Mouse (Mus musculus) embryonic stem cell, embryonic (primary cell): ENCODE results near the gene Gna12.

Experiments used
- CTCF ChIA-PET, 4 experiments: fragments of 300-600 bp in 2 of 4; fragments of 350-600 bp in 2 of 4; sonication (Branson Sonifier 250); formaldehyde crosslinking; loops; one replicate each; lab custom pipeline; 2022; ENCODE audit warnings: inconsistent platforms in 2 of 4; lab: Charles Lee
- POLR2A ChIA-PET, 4 experiments: fragments of 300-600 bp in 2 of 4; fragments of 350-600 bp in 2 of 4; sonication (Branson Sonifier 250); formaldehyde crosslinking; loops; one replicate each; lab custom pipeline; 2022; ENCODE audit warnings: antibody characterized with exemption in 4 of 4, inconsistent platforms in 1 of 4; lab: Charles Lee

The Gna12 gene

DNA sequence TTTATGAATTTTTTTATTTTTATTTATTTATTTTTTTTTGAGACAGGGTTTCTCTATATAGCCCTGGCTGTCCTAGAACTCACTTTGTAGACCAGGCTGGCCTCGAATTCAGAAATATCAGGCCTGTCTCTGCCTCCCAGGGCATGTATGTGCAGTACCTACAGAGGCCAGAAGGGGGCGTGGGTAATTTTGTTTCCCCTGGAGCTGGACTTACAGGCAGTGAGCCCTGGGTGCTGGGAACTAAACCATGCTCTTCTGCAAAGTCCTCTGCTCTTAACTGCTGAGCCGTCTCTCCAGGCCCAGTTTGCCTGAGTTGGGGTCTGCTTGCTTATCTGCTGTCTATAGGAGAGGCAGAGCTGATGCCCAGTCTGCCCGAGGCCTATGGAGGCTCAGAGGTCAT, 98.0 kb downstream of the Gna12 start:
- ChIA-PET POLR2A (interaction anchor here in 3 of 4 experiments (1.0 to 2.3 kb wide), 4 partner anchors 12 to 27 kb away, joined by 3 to 8 read pairs (median 5); partner anchors contain the start of gene Brat1 (in 1 of the 3)), CTCF (interaction anchor here (0.6 to 2.4 kb wide), 25 partner anchors 8 to 955 kb away, joined by 3 to 38 read pairs (median 3); partner anchors contain the start of genes Amz1 (in 1 of the 4), Brat1 (in 1 of the 4), Chst12 (in 1 of the 4) and Gna12 (in 1 of the 4))

- ChIA-PET POLR2A (interaction anchor here in 1 of 4 experiments (2.3 kb wide), 1 partner anchor 15 kb away, joined by 8 read pairs; no protein-coding TSS in a partner anchor), CTCF (interaction anchor here in 2 of 4 experiments (0.5 to 2.4 kb wide), 8 partner anchors 11 to 745 kb away, joined by 3 to 38 read pairs (median 4); no protein-coding TSS in a partner anchor)
These were observed 99.0 kb downstream of the Gna12 start for GRCm38 (mm10) chr5:140731040-140731797.

DNA sequence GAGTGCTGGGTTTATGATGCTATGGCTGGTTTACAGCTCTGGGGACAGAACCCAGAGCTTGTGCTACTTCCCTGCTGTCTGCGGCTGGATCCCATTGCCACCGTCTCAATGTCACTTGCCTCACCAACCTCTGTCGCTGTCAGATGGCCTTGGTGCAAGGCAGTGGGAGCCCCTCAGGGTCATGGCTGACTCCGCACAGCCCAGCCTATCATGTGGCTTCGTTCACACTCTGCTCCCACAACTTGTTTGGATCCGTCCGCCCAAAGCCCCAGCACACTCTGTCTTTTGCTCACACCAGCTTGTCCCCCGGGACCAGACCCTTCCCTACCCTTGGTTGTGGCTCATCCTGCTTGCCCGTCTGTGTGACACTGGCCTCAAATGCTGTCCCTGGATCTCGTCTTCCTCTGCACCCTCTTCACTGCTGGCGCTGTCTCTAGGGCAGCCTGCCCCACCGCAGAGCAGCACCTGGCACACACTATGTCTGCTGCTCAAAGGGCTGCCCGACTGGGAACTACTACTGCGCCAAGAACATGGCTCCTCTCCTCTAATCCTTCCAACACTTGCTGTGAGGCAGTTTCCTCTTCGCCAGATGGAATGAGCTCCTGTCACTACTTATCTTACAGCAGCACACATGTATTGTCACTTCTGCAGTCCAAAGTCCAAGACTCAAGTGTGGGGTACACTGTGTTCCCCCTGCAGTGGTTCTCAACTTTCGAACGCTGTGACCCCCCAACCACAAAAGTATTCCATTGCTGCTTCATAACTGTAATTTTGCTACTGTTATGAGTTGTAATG, 103.1 kb downstream of the Gna12 start:
- ChIA-PET CTCF (interaction anchor here (0.6 to 2.0 kb wide), 7 partner anchors 9 to 191 kb away, joined by 4 to 8 read pairs (median 5); partner anchors contain the start of gene Brat1 (in 1 of the 4)), POLR2A (interaction anchor here in 2 of 4 experiments (0.6 to 1.5 kb wide), 6 partner anchors 8 to 22 kb away, joined by 3 to 5 read pairs (median 3); partner anchors contain the start of gene Brat1 (in 1 of the 2))

DNA sequence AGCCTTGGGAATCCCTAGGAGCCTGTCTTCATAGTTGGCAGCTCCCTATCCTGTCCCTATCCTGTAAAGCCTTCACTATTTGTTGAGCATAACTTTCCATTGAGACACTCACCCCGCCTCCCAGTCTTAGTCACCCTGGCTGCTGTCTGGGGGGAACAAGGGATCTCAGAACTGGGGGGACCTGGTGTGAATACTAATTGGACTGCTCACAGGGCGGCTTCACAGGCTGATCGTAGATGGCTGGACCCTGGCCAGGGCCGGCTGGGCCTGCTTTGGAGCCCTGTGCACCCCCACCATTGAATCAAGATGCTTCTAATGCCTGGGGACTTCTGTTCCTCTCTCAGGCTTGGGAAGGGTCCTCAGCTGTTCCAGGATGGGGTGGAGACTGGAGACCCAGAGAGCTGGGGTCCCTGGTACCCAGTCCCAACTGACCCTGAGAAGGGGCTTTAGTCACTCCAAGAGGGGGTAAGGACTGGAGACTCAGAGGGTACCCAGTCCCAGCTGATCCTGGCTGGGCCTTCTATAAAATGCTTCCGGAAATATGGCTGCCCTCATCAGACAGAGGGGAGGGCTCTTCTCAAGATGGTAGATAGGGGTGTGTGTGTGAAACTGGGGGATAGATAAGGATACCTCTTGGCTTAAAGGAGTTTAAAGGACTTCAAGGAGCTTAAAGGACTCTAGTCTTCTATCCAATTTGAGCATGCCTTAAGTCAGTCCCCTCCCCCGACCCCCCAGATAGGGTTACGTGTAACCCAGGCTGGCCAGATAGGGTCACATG, 104.0 kb downstream of the Gna12 start:
- ChIA-PET CTCF (interaction anchor here in 3 of 4 experiments (0.6 to 2.0 kb wide), 6 partner anchors 10 to 190 kb away, joined by 4 to 7 read pairs (median 5); partner anchors contain the start of gene Brat1 (in 1 of the 3)), POLR2A (interaction anchor here in 3 of 4 experiments (0.6 to 1.5 kb wide), 6 partner anchors 9 to 23 kb away, joined by 3 to 4 read pairs (median 3); no protein-coding TSS in a partner anchor)

- CTCF ChIA-PET, result interaction anchor here in 2 of 4 experiments (0.9 to 1.0 kb wide), 2 partner anchors 9 to 10 kb away, joined by 3 to 4 read pairs; no protein-coding TSS in a partner anchor
- POLR2A ChIA-PET, result no interaction called here
These were observed 106.4 kb downstream of the Gna12 start, which contains the start of gene Amz1 for GRCm38 (mm10) chr5:140723822-140724221. Gene Amz1 (plus strand): TSS chr5:140724127.

DNA sequence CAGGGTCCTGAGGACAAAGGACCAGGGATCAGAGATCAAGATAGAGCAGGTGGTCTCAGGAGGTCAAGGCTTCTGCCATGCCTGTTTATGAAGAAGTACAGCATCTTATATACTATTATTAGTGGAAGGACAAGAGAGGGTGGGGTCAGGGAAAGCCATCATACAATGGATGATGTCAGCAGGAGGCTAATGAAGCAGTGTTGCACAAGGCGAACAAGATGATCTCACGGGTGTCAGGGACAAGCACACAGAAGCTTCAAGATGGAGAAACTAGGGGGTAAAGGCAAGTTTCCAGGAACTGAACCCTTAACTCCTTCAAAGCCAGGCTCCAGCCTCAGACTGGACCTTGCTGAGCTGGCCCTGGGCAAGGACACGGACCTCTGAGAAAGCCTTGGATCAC, 108.1 kb downstream of the Gna12 start:
- POLR2A ChIA-PET, result interaction anchor here in 1 of 4 experiments (0.8 kb wide), 1 partner anchor 8 kb away, joined by 3 read pairs; no protein-coding TSS in a partner anchor

GRCm38 (mm10) chr5:140720773-140721172, 109.5 kb downstream of the Gna12 start:
- POLR2A ChIA-PET, result no interaction called here
- CTCF ChIA-PET, result no interaction called here

More for the DNA sequence above, 108.1 kb downstream of the Gna12 start:
- CTCF ChIA-PET, result interaction anchor here in 1 of 4 experiments (1.0 kb wide), 1 partner anchor 29 kb away, joined by 3 read pairs; no protein-coding TSS in a partner anchor

DNA sequence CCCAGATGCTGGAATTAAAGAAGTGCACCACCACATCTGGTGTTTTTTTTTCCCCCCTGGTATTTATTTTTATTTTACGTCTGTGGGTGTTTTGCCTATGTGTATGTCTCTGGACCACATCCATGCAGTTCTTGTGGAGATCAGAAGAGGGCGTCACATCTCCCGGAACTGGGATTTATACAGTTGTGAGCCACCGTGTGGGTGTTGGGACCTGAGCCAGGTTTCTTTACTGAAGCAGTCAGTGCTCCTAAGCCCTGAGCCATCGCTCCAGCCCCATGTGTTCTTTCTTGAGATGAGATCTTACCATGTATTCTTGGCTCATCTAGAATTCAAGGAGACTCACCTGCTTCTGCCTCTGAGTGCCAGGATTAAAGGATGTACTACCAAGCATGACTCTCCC, 119.2 kb downstream of the Gna12 start:
- ChIA-PET CTCF (interaction anchor here in 1 of 4 experiments (0.7 kb wide), 1 partner anchor 37 kb away, joined by 3 read pairs; no protein-coding TSS in a partner anchor), POLR2A (no interaction called here)

- POLR2A ChIA-PET, result no interaction called here
- CTCF ChIA-PET, result interaction anchor here in 1 of 4 experiments (0.7 kb wide), 1 partner anchor 38 kb away, joined by 3 read pairs; no protein-coding TSS in a partner anchor
These were observed 119.9 kb downstream of the Gna12 start for GRCm38 (mm10) chr5:140710315-140710714.
